Mouse (Mus musculus) G1E (cell line): ENCODE results near the gene 3110009E18Rik.

Experiments used
- CTCF ChIP-seq: IDR thresholded peaks from 2 replicates; pipeline ENCODE4 v1.5.1; 2012; ENCODE audit warnings: low read depth, low read length, inconsistent platforms, mixed read lengths
- GATA1 ChIP-seq: IDR thresholded peaks from 2 replicates; pipeline ENCODE4 v1.6.1; 2012; ENCODE audit warnings: borderline replicate concordance, low read length, inconsistent platforms, mixed read lengths
- POLR2AphosphoS5 ChIP-seq: IDR thresholded peaks from 2 replicates; pipeline ENCODE4 v1.6.1; 2012; ENCODE audit warnings: low read depth, low read length, inconsistent platforms; ENCODE audit not compliant: insufficient replicate concordance

DNA sequence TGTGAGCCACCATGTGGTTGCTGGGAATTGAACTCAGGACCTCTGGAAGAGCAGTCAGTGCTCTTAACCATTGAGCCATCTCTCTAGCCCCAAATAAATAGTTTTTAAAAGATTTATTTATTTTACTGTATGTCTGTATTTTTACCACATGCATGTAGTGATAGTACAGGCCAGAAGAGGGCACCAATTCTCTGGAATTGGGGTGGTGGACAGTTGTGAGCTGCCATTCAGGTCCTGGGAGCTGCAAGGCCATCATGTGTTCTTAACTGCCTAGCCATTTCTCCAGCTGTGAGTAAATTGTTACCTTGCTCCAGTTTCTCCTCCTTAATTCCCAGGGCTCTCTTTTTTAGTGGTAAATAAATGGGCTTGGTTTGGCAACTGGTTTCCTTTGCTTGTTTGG lies 33.2 kb downstream of the 3110009E18Rik start:
- TF ChIP-seq GATA1 (no peak), CTCF (peak; percentile 25; the same call in 1 of the 2 replicates), POLR2AphosphoS5 (no peak)
